Comparison of ENCODE assay signal across 13 mouse cellular contexts in the genomic region with DNA sequence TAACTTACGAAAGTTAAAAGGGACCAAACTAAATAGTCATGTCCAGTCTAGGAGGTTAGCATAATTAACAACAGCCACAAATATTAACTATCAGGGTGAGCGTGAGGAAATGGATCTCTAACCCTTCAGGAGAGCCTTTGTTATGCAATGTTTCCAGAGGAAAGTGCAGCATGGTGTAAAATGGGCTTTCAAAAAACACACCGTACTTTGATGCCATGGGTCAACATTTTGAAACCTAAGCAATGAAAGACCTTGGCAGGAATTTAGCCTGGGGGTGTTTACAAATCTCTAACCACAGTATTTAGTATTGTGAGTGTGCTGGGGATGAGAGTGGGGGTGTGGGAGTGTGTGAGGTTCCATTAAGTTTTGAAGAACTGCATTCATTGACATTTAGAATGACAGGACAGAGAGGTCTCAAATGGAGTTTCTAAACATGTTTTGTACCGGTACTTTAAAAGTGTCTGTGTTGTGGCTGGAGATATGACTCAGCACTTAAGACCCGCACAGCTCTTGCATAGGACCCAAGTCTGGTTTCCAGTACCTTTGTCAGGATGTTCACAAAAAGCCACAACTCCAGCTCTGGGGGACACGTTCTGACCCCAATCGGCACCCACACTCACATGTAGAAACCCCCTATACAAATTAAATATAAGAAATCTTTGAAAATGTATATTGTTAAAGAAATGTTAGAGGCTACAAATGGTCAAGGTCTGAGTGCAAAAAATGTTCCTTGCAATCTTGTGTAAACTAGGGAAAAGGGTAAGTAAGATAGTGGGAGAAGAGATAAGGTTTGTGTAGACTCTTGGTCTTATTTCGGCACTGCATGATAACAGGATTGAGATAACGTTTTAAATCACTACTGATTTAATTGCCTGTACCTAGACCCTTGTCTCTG. TPM values are rescaled to one million over a fixed set of nuclear protein-coding genes. Genes with fewer than 3 reads are reported as not detected.
DNase-seq lines count a peak whose midpoint lies in the region; ATAC-seq and TF ChIP-seq lines count a peak whose summit lies in the region.
"Had no signal": no experiment of that assay in that cellular context is flagged by ENCODE, and none has a peak within 500 bp of the region (broad histone marks: within the 10 kb centered on the region; RNA-seq: fewer than 3 reads in every experiment).

No protein-coding gene starts in this region.

- peaks cover 16% of the 10 kb centered on the region for H3K36me3 ChIP-seq in liver, embryonic 14.5 days (replicated peaks; ENCODE audit: control insufficient read depth, insufficient read depth, low read depth)
- peaks cover 9% of the 10 kb centered on the region for H3K36me3 ChIP-seq in hindbrain, embryonic 13.5 days

- no peak for ATAC-seq in liver, embryonic 14.5 days (ENCODE audit: insufficient read depth)
- no peak for ATAC-seq in hindbrain, embryonic 13.5 days (ENCODE audit: low FRiP score)

- no peaks in the 10 kb centered on the region for H3K27me3 ChIP-seq in liver, embryonic 14.5 days (ENCODE audit: control insufficient read depth, insufficient read depth, low read length)
- no peaks in the 10 kb centered on the region for H3K27me3 ChIP-seq in hindbrain, embryonic 13.5 days
- H3K27me3 ChIP-seq: embryonic facial prominence, embryonic 13.5 days; hindbrain, embryonic 12.5 days had no signal

- peak; percentile 61 for DNase-seq in cerebellum, adult 9-10 months
- DNase-seq in cerebellum, postnatal 10 days: no peak
- peak; percentile 61 for DNase-seq in ovary, postnatal 36 days (ENCODE audit: low spot score)
- DNase-seq in ovary, postnatal 14 days (ENCODE audit: low spot score): no peak
- peak in 2 of 3 experiments; percentile 41 to 51 for DNase-seq in liver, embryonic 14.5 days (ENCODE audit: low read depth in 3 of 3, low spot score in 3 of 3)
- peak; percentile 81 for DNase-seq in yolk sac, embryonic 10.5 days (ENCODE audit: low spot score)
- DNase-seq in frontal cortex, postnatal 10 days (ENCODE audit: low spot score in 2 of 2): no peak
- DNase-seq: cerebellum, adult 11 months; gastrocnemius, postnatal 10 days had no signal

- no peak overlapping the region for H3K27ac ChIP-seq in liver, embryonic 14.5 days
- no peak overlapping the region for H3K27ac ChIP-seq in hindbrain, embryonic 13.5 days
- H3K27ac ChIP-seq: embryonic facial prominence, embryonic 13.5 days; hindbrain, embryonic 12.5 days; macrophage had no signal

- H3K4me2 ChIP-seq in liver, embryonic 14.5 days (ENCODE audit: low read depth): no peak overlapping the region
- H3K4me2 ChIP-seq in hindbrain, embryonic 13.5 days: no peak overlapping the region
- H3K4me2 ChIP-seq: embryonic facial prominence, embryonic 13.5 days; hindbrain, embryonic 12.5 days had no signal

- no peak overlapping the region for H3K4me3 ChIP-seq in liver, embryonic 14.5 days (ENCODE audit: insufficient read depth in 1 of 2, low read depth in 2 of 2, low read length in 2 of 2)
- no peak overlapping the region for H3K4me3 ChIP-seq in hindbrain, embryonic 13.5 days
- H3K4me3 ChIP-seq: embryonic facial prominence, embryonic 13.5 days; hindbrain, embryonic 12.5 days had no signal

- no peak overlapping the region for H3K9ac ChIP-seq in liver, embryonic 14.5 days (replicated peaks)
- no peak overlapping the region for H3K9ac ChIP-seq in hindbrain, embryonic 13.5 days
- H3K9ac ChIP-seq: embryonic facial prominence, embryonic 13.5 days; hindbrain, embryonic 12.5 days had no signal

- no peak for TF ChIP-seq EP300 in liver, embryonic 14.5 days (IDR thresholded peaks at IDR 0.05; ENCODE audit: low read depth)

- H3K9me3 ChIP-seq in liver, embryonic 14.5 days (ENCODE audit: control insufficient read depth, low read length): no peaks in the 10 kb centered on the region
- H3K9me3 ChIP-seq in hindbrain, embryonic 13.5 days: peaks cover 25% of the 10 kb centered on the region

- WGBS in liver, embryonic 14.5 days (ENCODE audit: insufficient replicate concordance): 40% methylated on average over 9 of the region's 9 CpGs
- WGBS in hindbrain, embryonic 13.5 days: 73% methylated on average over 9 of the region's 9 CpGs

- TF ChIP-seq CTCF in liver, embryonic 14.5 days (IDR thresholded peaks at IDR 0.05; ENCODE audit: low read depth): no peak

- peaks cover 16 to 21% of the 10 kb centered on the region in 2 experiments for H3K4me1 ChIP-seq in liver, embryonic 14.5 days (replicated peaks; ENCODE audit: control insufficient read depth in 2 of 2, insufficient read depth in 2 of 2, low read length in 1 of 2)
- peaks cover 30% of the 10 kb centered on the region for H3K4me1 ChIP-seq in hindbrain, embryonic 13.5 days (replicated peaks)

RNA-seq across cellular contexts. Expression of gene Trpm8, which starts 1.9 kb away (rescaled TPM):
- not detected in 2 replicates for polyA plus RNA-seq in liver, embryonic 14.5 days (2012; rRNA removed)
- polyA plus RNA-seq in liver, embryonic 14.5 days (2014; fragmentation: Nextera tagmentation; extraction: Ambion mirVana): not detected in 2 replicates
- 0.04 TPM in 1 of 2 replicates, not detected in the other for polyA plus RNA-seq in hindbrain, embryonic 13.5 days (2015; fragmentation: Nextera tagmentation; extraction: Ambion mirVana)
- polyA plus RNA-seq: embryonic facial prominence, embryonic 13.5 days; hindbrain, embryonic 12.5 days; macrophage had no signal

RNA-seq across cellular contexts. Expression of gene Hjurp, which starts 1.9 kb away (rescaled TPM):
- polyA plus RNA-seq in liver, embryonic 14.5 days (2012; rRNA removed): 51.9 and 61.0 TPM in 2 replicates
- polyA plus RNA-seq in liver, embryonic 14.5 days (2014; fragmentation: Nextera tagmentation; extraction: Ambion mirVana): 38.0 and 42.9 TPM in 2 replicates
- 82.0 and 82.8 TPM in 2 replicates for polyA plus RNA-seq in hindbrain, embryonic 13.5 days (2015; fragmentation: Nextera tagmentation; extraction: Ambion mirVana)

RNA-seq across cellular contexts. Expression of gene Mroh2a, which starts 52.6 kb away (rescaled TPM):
- under 0.01 and 0.01 TPM in 2 replicates for polyA plus RNA-seq in liver, embryonic 14.5 days (2012; rRNA removed)
- 0.38 and 0.81 TPM in 2 replicates for polyA plus RNA-seq in liver, embryonic 14.5 days (2014; fragmentation: Nextera tagmentation; extraction: Ambion mirVana)
- polyA plus RNA-seq in hindbrain, embryonic 13.5 days (2015; fragmentation: Nextera tagmentation; extraction: Ambion mirVana): 0.66 and 0.79 TPM in 2 replicates

Comparison
In these comparisons a context has a peak if more than half of its experiments do, and no peak if none do; other contexts are left out.
1. DNase-seq: peak in cerebellum, adult 9-10 months (single experiment), ovary, postnatal 36 days (single experiment), liver, embryonic 14.5 days (2 of 3) and yolk sac, embryonic 10.5 days (single experiment); none in cerebellum, postnatal 10 days (0 of 2), ovary, postnatal 14 days (single experiment) and frontal cortex, postnatal 10 days (0 of 2).